Mouse (Mus musculus) intestine, embryonic 16.5 days (tissue): ENCODE measurements at regions not wholly inside any gene's neighbourhood (a gene's known extent, or its start where the extent isn't known, plus 50 kb on each side); places are given as distances from the start of the nearest gene placed in this dataset.

Experiments used
- ATAC-seq: fragments of 200-750 bp; cut with Nextera tagmentation; 2 replicates; pipeline ENCODE4 v1.8.0; 2017; ENCODE audit warnings: moderate TSS enrichment, moderate library complexity
- H3K27ac ChIP-seq: fragments of 300-500 bp; sonication (generic); 2 replicates; pipeline ENCODE4 v1.5.1; 2014; ENCODE audit warnings: mild to moderate bottlenecking, low read length
- H3K27me3 ChIP-seq: fragments of 300-500 bp; sonication (generic); replicated peaks from 2 replicates; pipeline ENCODE4 v1.6.1; 2014; ENCODE audit warnings: low read length, control low read depth, mixed read lengths; ENCODE audit not compliant: control insufficient read depth, insufficient read depth
- H3K36me3 ChIP-seq: fragments of 300-500 bp; sonication (generic); 2 replicates; pipeline ENCODE4 v1.6.1; 2014; ENCODE audit warnings: low read length, control low read depth; ENCODE audit not compliant: control insufficient read depth, insufficient read depth
- H3K4me1 ChIP-seq: fragments of 300-500 bp; sonication (generic); 2 replicates; pipeline ENCODE4 v1.6.1; 2014; ENCODE audit warnings: low read length, control low read depth, mixed read lengths; ENCODE audit not compliant: control insufficient read depth, insufficient read depth
- H3K4me2 ChIP-seq: fragments of 300-500 bp; sonication (generic); 2 replicates; pipeline ENCODE4 v1.6.1; 2014; ENCODE audit warnings: low read depth, low read length, control low read depth
- H3K4me3 ChIP-seq: fragments of 300-500 bp; sonication (generic); 2 replicates; pipeline ENCODE4 v1.5.1; 2014; ENCODE audit warnings: mild to moderate bottlenecking, low read length
- H3K9ac ChIP-seq: fragments of 300-500 bp; sonication (generic); 2 replicates; pipeline ENCODE4 v1.6.1; 2014; ENCODE audit warnings: low read depth, low read length
- H3K9me3 ChIP-seq: fragments of 300-500 bp; sonication (generic); 2 replicates; pipeline ENCODE4 v1.6.1; 2016; ENCODE audit warnings: low read length, control low read depth; ENCODE audit not compliant: control insufficient read depth
- WGBS: fragments of 180-500 bp; shearing (Covaris S2); extraction: QIAGEN DNeasy Blood & Tissue Kit; methylation state at CpG from one replicate; pipeline ENCODE4 v1.1.7; 2014; 5-methylcytosine and 5-hydroxymethylcytosine counted together

- H3K27ac ChIP-seq = no peak overlapping the region
- H3K27me3 ChIP-seq = no peaks in the 10 kb centered on the region
- no peaks in the 10 kb centered on the region for H3K9me3 ChIP-seq
- no peak overlapping the region for H3K9ac ChIP-seq
- no peak for ATAC-seq
- H3K4me2 ChIP-seq = no peak overlapping the region
- H3K4me3 ChIP-seq = no peak overlapping the region
- 80% methylated on average over 3 of the region's 3 CpGs for WGBS
- no peaks in the 10 kb centered on the region for H3K4me1 ChIP-seq
- no peaks in the 10 kb centered on the region for H3K36me3 ChIP-seq
Observed at GRCm38 (mm10) chr2:78804931-78805330, 63.0 kb upstream of the Ube2e3 start.

- Histone ChIP-seq H3K9me3 (no peaks in the 10 kb centered on the region), H3K27ac (no peak overlapping the region), H3K36me3 (no peaks in the 10 kb centered on the region), H3K4me3 (no peak overlapping the region), H3K27me3 (no peaks in the 10 kb centered on the region), H3K4me2 (no peak overlapping the region), H3K9ac (no peak overlapping the region), H3K4me1 (no peaks in the 10 kb centered on the region)
- no peak for ATAC-seq
- WGBS = 83% methylated on average over 4 of the region's 4 CpGs
Observed at GRCm38 (mm10) chr2:78803543-78803942, 64.4 kb upstream of the Ube2e3 start.

GRCm38 (mm10) chr2:78795446-78795845 lies 72.5 kb upstream of the Ube2e3 start:
- Histone ChIP-seq H3K27ac (no peak overlapping the region), H3K27me3 (no peaks in the 10 kb centered on the region), H3K9me3 (no peaks in the 10 kb centered on the region), H3K9ac (no peak overlapping the region), H3K4me1 (no peaks in the 10 kb centered on the region), H3K4me3 (no peak overlapping the region), H3K4me2 (no peak overlapping the region), H3K36me3 (no peaks in the 10 kb centered on the region)
- 68% methylated on average over 5 of the region's 5 CpGs for WGBS
- ATAC-seq = no peak

GRCm38 (mm10) chr2:78794734-78795133 lies 73.2 kb upstream of the Ube2e3 start:
- WGBS = 78% methylated on average over 5 of the region's 5 CpGs
- no peaks in the 10 kb centered on the region for H3K4me1 ChIP-seq
- no peak overlapping the region for H3K4me3 ChIP-seq
- H3K4me2 ChIP-seq = no peak overlapping the region
- H3K9ac ChIP-seq = no peak overlapping the region
- H3K27me3 ChIP-seq = no peaks in the 10 kb centered on the region
- H3K9me3 ChIP-seq = no peaks in the 10 kb centered on the region
- H3K36me3 ChIP-seq = no peaks in the 10 kb centered on the region
- no peak for ATAC-seq
- no peak overlapping the region for H3K27ac ChIP-seq

GRCm38 (mm10) chr2:78789124-78789523 lies 78.8 kb upstream of the Ube2e3 start:
- Histone ChIP-seq H3K4me2 (no peak overlapping the region), H3K9me3 (no peaks in the 10 kb centered on the region), H3K4me3 (no peak overlapping the region), H3K27ac (no peak overlapping the region), H3K27me3 (no peaks in the 10 kb centered on the region), H3K9ac (no peak overlapping the region), H3K4me1 (no peaks in the 10 kb centered on the region), H3K36me3 (no peaks in the 10 kb centered on the region)
- peak; percentile 70; the same call in 1 of the 2 replicates for ATAC-seq
- WGBS = 79% methylated on average over 5 of the region's 5 CpGs

GRCm38 (mm10) chr2:78788222-78788621 lies 79.7 kb upstream of the Ube2e3 start:
- Histone ChIP-seq H3K36me3 (no peaks in the 10 kb centered on the region), H3K27me3 (no peaks in the 10 kb centered on the region), H3K4me2 (no peak overlapping the region), H3K4me1 (no peaks in the 10 kb centered on the region), H3K4me3 (no peak overlapping the region), H3K9me3 (no peaks in the 10 kb centered on the region), H3K27ac (no peak overlapping the region), H3K9ac (no peak overlapping the region)
- ATAC-seq = peak; percentile 91

GRCm38 (mm10) chr2:78779949-78780348 lies 88.0 kb upstream of the Ube2e3 start:
- no peak overlapping the region for H3K4me3 ChIP-seq
- H3K9me3 ChIP-seq = no peaks in the 10 kb centered on the region
- WGBS = 90% methylated on average over 3 of the region's 3 CpGs
- no peak for ATAC-seq
- no peak overlapping the region for H3K27ac ChIP-seq
- no peak overlapping the region for H3K9ac ChIP-seq
- H3K36me3 ChIP-seq = no peaks in the 10 kb centered on the region
- H3K27me3 ChIP-seq = no peaks in the 10 kb centered on the region
- H3K4me1 ChIP-seq = no peaks in the 10 kb centered on the region
- H3K4me2 ChIP-seq = no peak overlapping the region

- H3K9ac ChIP-seq = no peak overlapping the region
- H3K36me3 ChIP-seq = no peaks in the 10 kb centered on the region
- H3K27ac ChIP-seq = no peak overlapping the region
- no peaks in the 10 kb centered on the region for H3K4me1 ChIP-seq
- no peaks in the 10 kb centered on the region for H3K27me3 ChIP-seq
- ATAC-seq = no peak
- H3K4me2 ChIP-seq = no peak overlapping the region
- no peak overlapping the region for H3K4me3 ChIP-seq
- no peaks in the 10 kb centered on the region for H3K9me3 ChIP-seq
Observed at GRCm38 (mm10) chr2:78777589-78777988, 90.3 kb upstream of the Ube2e3 start.

- Histone ChIP-seq H3K4me2 (no peak overlapping the region), H3K4me3 (no peak overlapping the region), H3K4me1 (no peaks in the 10 kb centered on the region), H3K27ac (no peak overlapping the region), H3K9ac (no peak overlapping the region), H3K9me3 (no peaks in the 10 kb centered on the region), H3K27me3 (no peaks in the 10 kb centered on the region), H3K36me3 (no peaks in the 10 kb centered on the region)
- WGBS = 77% methylated on average over 6 of the region's 6 CpGs
- ATAC-seq = no peak
Observed at GRCm38 (mm10) chr2:78754362-78754761, 113.6 kb upstream of the Ube2e3 start.

GRCm38 (mm10) chr2:78753918-78754317 lies 114.0 kb upstream of the Ube2e3 start:
- no peaks in the 10 kb centered on the region for H3K9me3 ChIP-seq
- H3K9ac ChIP-seq = no peak overlapping the region
- H3K4me2 ChIP-seq = no peak overlapping the region
- no peak overlapping the region for H3K27ac ChIP-seq
- no peak overlapping the region for H3K4me3 ChIP-seq
- H3K4me1 ChIP-seq = no peaks in the 10 kb centered on the region
- H3K27me3 ChIP-seq = no peaks in the 10 kb centered on the region
- H3K36me3 ChIP-seq = no peaks in the 10 kb centered on the region
- no peak for ATAC-seq
- 80% methylated on average over 4 of the region's 4 CpGs for WGBS
